In the genomic region with DNA sequence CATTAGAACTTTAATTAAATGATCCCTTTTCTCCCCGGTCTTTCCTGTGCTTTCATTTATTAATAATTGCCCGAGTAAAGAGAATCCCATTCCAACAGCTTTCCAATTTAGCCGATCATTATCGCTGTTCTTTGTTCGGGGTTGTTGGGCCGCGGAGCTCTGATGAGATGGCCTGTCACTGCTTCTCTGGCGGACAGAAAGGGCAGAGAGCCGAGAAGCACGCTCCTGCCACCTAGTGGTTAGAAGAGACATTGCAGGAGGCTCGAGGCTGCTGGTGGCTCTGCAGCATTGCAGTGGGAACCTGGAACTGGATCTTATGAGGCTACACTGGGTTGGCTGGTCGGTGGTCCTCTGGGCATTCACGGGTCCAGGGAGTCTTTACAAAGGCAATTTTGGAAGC, we compare ENCODE assay signal across 7 mouse cellular contexts. TPM values are rescaled to one million over a fixed set of nuclear protein-coding genes. Genes with fewer than 3 reads are reported as not detected.
DNase-seq lines count a peak whose midpoint lies in the region; ATAC-seq and TF ChIP-seq lines count a peak whose summit lies in the region.

No protein-coding gene starts in this region.

- peaks cover 65% of the 10 kb centered on the region for H3K27me3 ChIP-seq in embryonic facial prominence, embryonic 10.5 days (replicated peaks; ENCODE audit: low read depth, poor library complexity, severe bottlenecking)
- no peaks in the 10 kb centered on the region for H3K27me3 ChIP-seq in kidney, adult 2 months (replicated peaks; ENCODE audit: control insufficient read depth, insufficient read depth, low read length)
- H3K27me3 ChIP-seq in limb, embryonic 11.5 days (ENCODE audit: control insufficient read depth, insufficient read depth, low read length), result peaks cover 3% of the 10 kb centered on the region; the same call in 1 of the 2 replicates
- 0 out of 2 replicates have a peak, but pooled peaks cover under 1% of the 10 kb centered on the region for H3K27me3 ChIP-seq in midbrain, embryonic 15.5 days (replicated peaks)

- peak; percentile 73 for DNase-seq in adrenal gland, adult 8-10 months
- peak; percentile 82 for DNase-seq in embryonic facial prominence, embryonic 10.5 days (ENCODE audit: low spot score)
- peak; percentile 80 to 85 for DNase-seq in heart, adult 18-20 months
- DNase-seq in kidney, adult 2 months, result peak; percentile 81
- peak; percentile 86 for DNase-seq in limb, embryonic 11.5 days (ENCODE audit: low spot score)
- peak; percentile 34 to 58 for DNase-seq in spleen, adult 18-20 months

- H3K4me3 ChIP-seq in embryonic facial prominence, embryonic 10.5 days, result peak overlapping the region; percentile 9; the same call in 1 of the 2 replicates
- H3K4me3 ChIP-seq in kidney, adult 2 months (ENCODE audit: insufficient read depth, low read depth, low read length), result no peak overlapping the region
- no peak overlapping the region for H3K4me3 ChIP-seq in limb, embryonic 11.5 days (ENCODE audit: low read depth, low read length)
- no peak overlapping the region for H3K4me3 ChIP-seq in midbrain, embryonic 15.5 days

- peak; percentile 65; the same call in 1 of the 2 replicates for ATAC-seq in limb, embryonic 11.5 days (ENCODE audit: insufficient number of reproducible peaks, low FRiP score, low TSS enrichment, low read depth)
- ATAC-seq in midbrain, embryonic 15.5 days (replicated peaks), result peak; percentile 90

- WGBS in embryonic facial prominence, embryonic 10.5 days, result under 1% methylated on average over 13 of the region's 13 CpGs
- WGBS in kidney, adult 2 months, result 1% methylated on average over 13 of the region's 13 CpGs
- under 1% methylated on average over 13 of the region's 13 CpGs for WGBS in limb, embryonic 11.5 days
- under 1% methylated on average over 13 of the region's 13 CpGs for WGBS in midbrain, embryonic 15.5 days

- H3K4me1 ChIP-seq in embryonic facial prominence, embryonic 10.5 days, result peaks cover 10% of the 10 kb centered on the region
- no peaks in the 10 kb centered on the region for H3K4me1 ChIP-seq in kidney, adult 2 months (ENCODE audit: control insufficient read depth, insufficient read depth, low read length)
- H3K4me1 ChIP-seq in limb, embryonic 11.5 days (ENCODE audit: control insufficient read depth, insufficient read depth, low read length), result no peaks in the 10 kb centered on the region
- peaks cover 7% of the 10 kb centered on the region for H3K4me1 ChIP-seq in midbrain, embryonic 15.5 days

- no peak overlapping the region for H3K27ac ChIP-seq in embryonic facial prominence, embryonic 10.5 days (replicated peaks)
- H3K27ac ChIP-seq in kidney, adult 2 months (ENCODE audit: insufficient read depth, low read depth, low read length), result no peak overlapping the region
- H3K27ac ChIP-seq in limb, embryonic 11.5 days (replicated peaks; ENCODE audit: low read depth, low read length), result no peak overlapping the region
- peak overlapping the region; percentile 62 for H3K27ac ChIP-seq in midbrain, embryonic 15.5 days

- H3K9me3 ChIP-seq in embryonic facial prominence, embryonic 10.5 days, result peaks cover 5% of the 10 kb centered on the region; the same call in 1 of the 2 replicates
- H3K9me3 ChIP-seq in limb, embryonic 11.5 days (ENCODE audit: control insufficient read depth, low read length), result no peaks in the 10 kb centered on the region
- H3K9me3 ChIP-seq in midbrain, embryonic 15.5 days, result no peaks in the 10 kb centered on the region

- H3K4me2 ChIP-seq in limb, embryonic 11.5 days (ENCODE audit: low read depth, severe bottlenecking), result no peak overlapping the region
- H3K4me2 ChIP-seq in midbrain, embryonic 15.5 days, result peak overlapping the region; percentile 20

- no peak for TF ChIP-seq POLR2A in kidney, adult 2 months (IDR thresholded peaks at IDR 0.05; ENCODE audit: low read depth, low read length)

- no peaks in the 10 kb centered on the region for H3K36me3 ChIP-seq in embryonic facial prominence, embryonic 10.5 days (replicated peaks)
- H3K36me3 ChIP-seq in kidney, adult 2 months (ENCODE audit: control insufficient read depth, insufficient read depth, low read length), result no peaks in the 10 kb centered on the region
- H3K36me3 ChIP-seq in limb, embryonic 11.5 days (ENCODE audit: control insufficient read depth, insufficient read depth, low read length), result no peaks in the 10 kb centered on the region
- no peaks in the 10 kb centered on the region for H3K36me3 ChIP-seq in midbrain, embryonic 15.5 days (replicated peaks)

- no peak overlapping the region for H3K9ac ChIP-seq in limb, embryonic 11.5 days (ENCODE audit: low read length)
- H3K9ac ChIP-seq in midbrain, embryonic 15.5 days, result no peak overlapping the region

- TF ChIP-seq CTCF in kidney, adult 2 months (conservative IDR thresholded peaks at IDR 0.05; ENCODE audit: insufficient read depth, insufficient read length, low read depth, low read length), result peak; percentile 97

RNA-seq across cellular contexts. Expression of a gene that starts 13.4 kb away (rescaled TPM):
- total RNA-seq in adrenal gland, adult 8-10 months (2022), result 1 to 10 TPM; 4.3 to 7.0 (median 4.9) TPM
- 0.04 and 0.09 TPM in 2 replicates for polyA plus RNA-seq in embryonic facial prominence, embryonic 10.5 days (2016; fragmentation: Nextera tagmentation; extraction: Ambion mirVana)
- not detected for total RNA-seq in heart, adult 18-20 months (2021)
- polyA plus RNA-seq in kidney, adult 2 months (2012; rRNA removed), result 0.03 TPM in 1 of 2 replicates, not detected in the other
- polyA plus RNA-seq in limb, embryonic 11.5 days (2014; fragmentation: Nextera tagmentation; extraction: Ambion mirVana), result not detected in 2 replicates
- 0.31 and 0.41 TPM in 2 replicates for polyA plus RNA-seq in midbrain, embryonic 15.5 days (2015; fragmentation: Nextera tagmentation; extraction: Ambion mirVana)

RNA-seq across cellular contexts. Expression of a gene that starts 51.3 kb away (rescaled TPM):
- under 1 TPM; 0.18 to 0.49 (median 0.35) TPM for total RNA-seq in adrenal gland, adult 8-10 months (2022)
- polyA plus RNA-seq in embryonic facial prominence, embryonic 10.5 days (2016; fragmentation: Nextera tagmentation; extraction: Ambion mirVana), result 0.39 and 0.76 TPM in 2 replicates
- not detected for total RNA-seq in heart, adult 18-20 months (2021)
- polyA plus RNA-seq in kidney, adult 2 months (2012; rRNA removed), result not detected in 2 replicates
- polyA plus RNA-seq in limb, embryonic 11.5 days (2014; fragmentation: Nextera tagmentation; extraction: Ambion mirVana), result 0.65 and 1.9 TPM in 2 replicates
- polyA plus RNA-seq in midbrain, embryonic 15.5 days (2015; fragmentation: Nextera tagmentation; extraction: Ambion mirVana), result 28.2 and 30.2 TPM in 2 replicates

Comparison
In these comparisons a context has a peak if more than half of its experiments do, and no peak if none do; other contexts are left out.
1. RNA of a gene that starts 51.3 kb away (polyA plus RNA-seq): 28.2 to 30.2 TPM in midbrain, embryonic 15.5 days; 0.39 to 0.76 TPM in embryonic facial prominence, embryonic 10.5 days, 0.65 to 1.9 TPM in limb, embryonic 11.5 days and not detected in kidney, adult 2 months; every median in the first group is over 10 times any median in the second.
2. Peak in every context shown above with its lines, with median percentiles within 50 percentile points of each other: DNase-seq.